Mouse (Mus musculus): ENCODE results near the gene Ranbp6. TPM values are rescaled to one million over a fixed set of nuclear protein-coding genes. Genes with fewer than 3 reads are reported as not detected.

Gene Ranbp6
- total RNA-seq, 2 experiments from 2014 or later: 32.4 to 34.8 TPM

GRCm38 (mm10) chr19:29823456-29824010 is 10.8 kb upstream of the Ranbp6 start:
- intact Hi-C loops (cut with DNase I): loop anchor here (5.0 to 10.0 kb wide), 2 partner anchors 121 to 304 kb away; no protein-coding TSS in a partner anchor

GRCm38 (mm10) chr19:29820966-29821365 is 8.2 kb upstream of the Ranbp6 start:
- peak; percentile 34 to 68 for DNase-seq (ENCODE audit: low spot score in 2 of 2)
- intact Hi-C loops (cut with DNase I): loop anchor here (1.0 to 10.0 kb wide), 3 partner anchors 124 to 306 kb away; no protein-coding TSS in a partner anchor

More at GRCm38 (mm10) chr19:29823456-29824010, 10.8 kb upstream of the Ranbp6 start:
- DNase-seq (ENCODE audit: low spot score in 2 of 2): no peak

GRCm38 (mm10) chr19:29810022-29810421 is 2.8 kb downstream of the Ranbp6 start:
- intact Hi-C loops (cut with DNase I): loop anchor here (5.0 kb wide), 1 partner anchor 163 kb away; the partner anchor contains the start of gene Ermp1
- no peak for DNase-seq (ENCODE audit: low spot score in 2 of 2)

- DNase-seq (ENCODE audit: low spot score in 2 of 2): peak; percentile 95 to 99
- intact Hi-C loops (cut with DNase I): loop anchor here (2.0 kb wide), 1 partner anchor 225 kb away; the partner anchor contains the start of gene Uhrf2
Observed at GRCm38 (mm10) chr19:29805917-29806785, 6.6 kb downstream of the Ranbp6 start, which contains the start of gene 9930021J03Rik. Gene 9930021J03Rik (minus strand): TSS chr19:29805989.

DNA sequence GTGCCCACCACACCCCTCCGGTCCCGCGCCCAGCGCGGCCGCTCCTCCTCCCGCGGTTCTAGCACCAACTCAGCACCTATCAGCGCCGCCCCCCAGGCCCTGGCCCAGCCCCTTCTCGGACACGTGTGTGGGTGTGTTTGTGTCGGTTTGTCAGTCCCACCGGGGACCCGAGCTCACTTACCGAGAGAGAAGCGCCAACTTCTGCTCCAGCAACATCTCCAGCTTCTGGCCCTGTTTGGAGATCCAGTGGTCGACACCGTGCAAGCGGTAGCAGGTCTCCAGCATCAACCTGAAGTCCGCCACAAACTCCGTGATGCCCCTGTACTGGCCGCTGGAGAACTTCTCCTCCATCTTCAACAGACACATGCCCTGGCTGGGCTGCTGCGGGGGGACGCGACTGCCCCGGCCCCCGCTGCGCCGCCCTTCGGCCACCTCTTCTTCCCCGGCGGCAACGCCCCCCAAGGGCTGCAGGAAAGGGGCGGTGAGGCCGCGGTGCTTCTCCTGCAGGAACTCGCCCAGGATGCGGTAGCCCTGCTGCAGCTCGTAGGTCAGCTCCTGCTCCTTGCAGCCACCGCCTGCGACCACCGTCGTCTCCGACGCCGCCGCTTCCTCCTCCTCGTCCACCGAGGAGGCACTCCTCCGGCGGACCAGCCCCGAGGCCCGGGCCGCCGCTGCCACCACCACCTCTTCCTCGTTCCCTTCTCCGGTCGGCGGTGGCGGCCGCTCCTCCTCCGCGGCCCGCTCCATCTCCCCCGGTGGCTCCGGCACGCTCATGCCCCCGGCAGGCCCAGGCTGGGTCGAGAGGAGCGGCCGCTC is 7.5 kb downstream of the Ranbp6 start:
- peak; percentile 42 to 43 for DNase-seq (ENCODE audit: low spot score in 2 of 2)
- intact Hi-C loops (cut with DNase I): no loop called here

DNA sequence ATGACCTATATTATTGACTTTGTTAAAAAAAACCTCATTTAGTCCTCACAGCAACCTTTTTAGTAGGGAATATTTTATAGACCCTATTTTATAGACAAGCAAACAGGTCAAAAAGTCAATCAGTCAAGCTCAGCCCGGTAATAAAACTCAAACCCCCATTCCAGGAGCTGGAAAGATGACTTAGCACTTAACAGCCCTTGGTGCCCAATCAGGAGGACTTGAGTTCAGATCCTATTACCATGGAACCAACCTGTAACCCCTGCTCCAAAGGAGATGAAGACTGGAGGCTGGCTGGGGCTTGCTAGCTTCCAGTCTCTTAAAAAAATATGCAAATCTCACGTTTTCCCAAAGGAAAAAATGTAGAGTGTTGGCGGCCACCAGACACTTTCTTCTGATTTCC is 8.8 kb downstream of the Ranbp6 start:
- no peak for DNase-seq (ENCODE audit: low spot score in 2 of 2)
- intact Hi-C loops (cut with DNase I): no loop called here

- intact Hi-C loops (cut with DNase I): no loop called here
- DNase-seq (ENCODE audit: low spot score in 2 of 2): no peak
Observed at GRCm38 (mm10) chr19:29797371-29797770, 15.4 kb downstream of the Ranbp6 start.

- no peak for DNase-seq (ENCODE audit: low spot score in 2 of 2)
- intact Hi-C loops (cut with DNase I): no loop called here
Observed at GRCm38 (mm10) chr19:29787997-29788396, 24.8 kb downstream of the Ranbp6 start.

DNA sequence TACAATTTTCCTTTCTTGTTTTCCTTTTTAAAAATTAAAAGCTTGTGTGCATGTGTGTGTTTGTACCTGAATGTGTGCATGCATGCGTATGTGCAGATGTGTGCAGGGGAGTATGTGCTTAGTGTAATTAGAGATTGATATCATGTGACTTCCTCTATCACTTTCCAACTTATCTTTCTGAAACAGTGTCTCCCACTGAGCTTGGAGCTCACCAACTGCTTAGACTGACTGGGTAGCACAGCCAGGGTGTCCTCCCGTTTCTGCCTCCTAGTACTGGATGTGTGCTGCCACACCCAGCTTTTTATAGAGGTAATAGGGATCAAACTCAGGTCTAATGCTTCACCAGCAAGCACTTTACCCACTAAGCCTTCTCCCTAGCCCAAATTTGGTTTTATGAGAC is 29.9 kb downstream of the Ranbp6 start:
- intact Hi-C loops (cut with DNase I): no loop called here
- no peak for DNase-seq (ENCODE audit: low spot score in 2 of 2)

Other genes with a start within 250 kb of the Ranbp6 start
- 10 to 100 TPM; 35.6 to 37.2 TPM for gene Ermp1, start 164.6 kb downstream of the Ranbp6 start, total RNA-seq (2021)
- gene Mlana, start 115.2 kb downstream of the Ranbp6 start, total RNA-seq (2021): not detected
- gene 9930021J03Rik, start 7.0 kb downstream of the Ranbp6 start, total RNA-seq (2021): 10 to 100 TPM; 34.0 to 35.0 TPM
- gene Il33, start 112.1 kb upstream of the Ranbp6 start, total RNA-seq (2021): 10 to 100 TPM; 21.9 to 25.1 TPM
- not detected for gene Trpd52l3, start 190.8 kb upstream of the Ranbp6 start, total RNA-seq (2021)
- 10 to 100 TPM; 52.0 to 57.4 TPM for gene Uhrf2, start 217.5 kb upstream of the Ranbp6 start, total RNA-seq (2021)